Mouse (Mus musculus): ENCODE results near the gene Mdga1.

DNA sequence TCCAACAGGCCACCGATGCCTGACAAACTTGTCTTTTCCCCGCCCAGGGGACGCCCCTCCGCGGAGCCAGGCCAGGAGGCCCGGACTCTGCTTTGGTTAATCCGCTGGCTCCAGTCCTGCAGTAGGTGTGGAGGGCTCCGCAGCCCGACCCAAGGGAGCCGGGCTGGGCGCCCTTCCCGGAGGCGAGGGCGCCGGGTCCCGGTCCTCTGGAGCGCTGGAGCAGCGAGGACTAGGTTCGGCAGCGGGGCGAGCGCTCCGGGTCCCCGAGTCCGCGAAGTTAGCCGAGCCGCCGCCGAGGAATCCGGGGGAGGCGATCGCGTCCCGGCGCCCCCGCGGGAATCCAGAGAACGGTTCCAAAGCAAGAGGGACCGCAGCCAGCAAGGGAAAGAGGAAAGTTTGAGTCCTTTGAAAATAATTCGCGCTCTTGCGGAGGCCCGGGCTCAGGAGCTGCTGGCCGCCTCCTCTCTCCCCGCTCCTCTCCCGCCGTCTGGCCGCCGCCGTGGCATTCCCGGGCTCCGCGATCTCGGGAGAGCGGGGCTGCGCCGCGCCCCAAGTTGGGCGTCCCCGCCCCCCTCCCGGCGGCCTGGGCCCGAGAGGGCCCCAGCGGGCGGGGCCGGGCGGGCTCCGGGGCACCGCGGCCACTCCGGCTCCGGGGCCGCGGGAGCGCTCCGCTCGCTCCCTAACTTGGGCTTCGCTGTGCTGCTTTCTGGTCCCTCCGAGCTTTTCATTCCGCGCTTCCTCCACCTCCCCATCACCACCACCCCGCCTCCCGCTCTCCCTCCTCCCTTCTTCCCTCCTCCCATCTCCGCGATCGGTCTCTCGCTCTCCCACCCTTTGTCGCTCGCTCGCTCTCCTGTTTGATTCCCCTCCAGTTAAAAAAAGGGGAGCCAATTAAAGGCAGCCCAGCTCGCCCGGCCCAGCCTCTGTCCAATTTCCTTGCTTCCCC, 81.7 kb downstream of the Mdga1 start:
- TF ChIP-seq POLR2A (IDR thresholded peaks at IDR 0.05; ENCODE audit: extremely low read depth, insufficient read depth, low read length) = peak; percentile 54
- no peak for TF ChIP-seq CTCF (IDR thresholded peaks at IDR 0.05; ENCODE audit: extremely low read depth, insufficient read depth, low read length)

Measured in cortical plate, adult 2 months (tissue).